Mouse (Mus musculus): ENCODE measurements around the gene Brinp2.

Gene Brinp2

GRCm38 (mm10) chr1:158221048-158221447 lies 135.1 kb downstream of the Brinp2 start:
- DNase-seq (ENCODE audit: low read depth), result no peak

GRCm38 (mm10) chr1:158220148-158220547 lies 136.0 kb downstream of the Brinp2 start:
- no peak for DNase-seq (ENCODE audit: low read depth)

GRCm38 (mm10) chr1:158218750-158219149 lies 137.4 kb downstream of the Brinp2 start:
- no peak for DNase-seq (ENCODE audit: low read depth)

GRCm38 (mm10) chr1:158218294-158218693 lies 137.8 kb downstream of the Brinp2 start:
- no peak for DNase-seq (ENCODE audit: low read depth)

DNA sequence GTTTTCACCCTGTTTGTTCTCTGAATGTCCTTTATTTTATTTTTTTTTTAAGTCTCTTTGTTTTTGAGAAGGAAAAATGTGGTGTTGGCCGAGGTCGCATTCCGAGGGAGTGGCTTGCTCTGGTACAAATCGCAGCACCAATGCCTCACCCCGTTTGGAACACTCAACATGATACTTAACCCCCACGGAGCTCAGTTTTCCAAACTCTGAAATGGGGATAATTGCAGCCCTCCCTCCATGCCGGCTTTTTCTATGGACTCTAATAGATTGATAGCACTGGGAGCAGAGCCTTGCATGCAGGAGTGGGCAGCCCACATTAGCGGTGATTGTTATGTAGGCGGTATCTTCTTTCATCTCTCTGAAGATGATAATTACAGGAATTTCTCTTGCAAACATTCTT lies 140.5 kb downstream of the Brinp2 start:
- DNase-seq (ENCODE audit: low read depth), result no peak

GRCm38 (mm10) chr1:158214743-158215142 lies 141.4 kb downstream of the Brinp2 start:
- no peak for DNase-seq (ENCODE audit: low read depth)

- no peak for DNase-seq (ENCODE audit: low read depth)
Observed at GRCm38 (mm10) chr1:158213736-158214135, 142.4 kb downstream of the Brinp2 start.

GRCm38 (mm10) chr1:158207620-158208019 lies 148.5 kb downstream of the Brinp2 start:
- DNase-seq (ENCODE audit: low read depth), result no peak

GRCm38 (mm10) chr1:158202932-158203331 lies 153.2 kb downstream of the Brinp2 start:
- no peak for DNase-seq (ENCODE audit: low read depth)

Measured in c-Kit-positive CD71-negative TER-119-negative erythroid progenitor cells, embryonic 14.5 days (primary cell).